Mouse (Mus musculus) ES-E14 (cell line): ENCODE measurements around the gene Irf2bp2. TPM values are rescaled to one million over a fixed set of nuclear protein-coding genes. Genes with fewer than 3 reads are reported as not detected.

ENCODE experiments used
- DNase-seq: peaks from one replicate; pipeline ENCODE4 v3.0.0-alpha.2; 2013; ENCODE audit warnings: low read depth, low spot score
- H3K27ac ChIP-seq: 2 replicates; pipeline ENCODE4 v1.5.1; 2012; ENCODE audit warnings: low read depth, mild to moderate bottlenecking, low read length, moderate library complexity, mixed read lengths; ENCODE audit not compliant: poor library complexity, insufficient read depth, severe bottlenecking
- H3K36me3 ChIP-seq: 2 replicates; pipeline ENCODE4 v1.6.1; 2012; ENCODE audit warnings: mild to moderate bottlenecking, low read length, moderate library complexity, mixed read lengths; ENCODE audit not compliant: control insufficient read depth, poor library complexity, insufficient read depth, severe bottlenecking
- H3K4me1 ChIP-seq, 2 experiments: fragments of 150-350 bp in 1 of 2; sonication (generic) in 1 of 2; 2 replicates each; pipeline ENCODE4 v1.6.1; 2012; ENCODE audit warnings: low read length in 2 of 2, mild to moderate bottlenecking in 1 of 2, mixed read lengths in 1 of 2; ENCODE audit not compliant: control insufficient read depth in 2 of 2, insufficient read depth in 2 of 2, poor library complexity in 1 of 2
- H3K4me3 ChIP-seq, 2 experiments: fragments of 150-350 bp in 1 of 2; sonication (generic) in 1 of 2; 2 replicates each; pipeline ENCODE4 v1.5.1; 2012; ENCODE audit warnings: low read length in 2 of 2, low read depth in 1 of 2, mild to moderate bottlenecking in 1 of 2, mixed read lengths in 1 of 2; ENCODE audit not compliant: insufficient read depth in 1 of 2, poor library complexity in 1 of 2, severe bottlenecking in 1 of 2
- H3K9ac ChIP-seq: 2 replicates; pipeline ENCODE4 v1.6.1; 2012; ENCODE audit warnings: low read depth, mild to moderate bottlenecking, low read length, mixed read lengths; ENCODE audit not compliant: poor library complexity, insufficient read depth, severe bottlenecking
- H3K9me3 ChIP-seq: fragments of 150-350 bp; sonication (generic); 2 replicates; pipeline ENCODE4 v1.6.1; 2012; ENCODE audit warnings: low read depth, mild to moderate bottlenecking, low read length; ENCODE audit not compliant: control insufficient read depth, insufficient read depth
- CHD2 ChIP-seq: IDR thresholded peaks from 2 replicates; pipeline ENCODE4 v1.6.1; 2014; ENCODE audit warnings: mild to moderate bottlenecking, low read depth, low read length, inconsistent platforms
- HCFC1 ChIP-seq: IDR thresholded peaks from 2 replicates; pipeline ENCODE4 v1.6.1; 2012; ENCODE audit warnings: low read length, inconsistent platforms, borderline replicate concordance; ENCODE audit not compliant: insufficient read depth
- MAFK ChIP-seq: IDR thresholded peaks from 2 replicates; pipeline ENCODE4 v1.6.1; 2014; ENCODE audit warnings: mild to moderate bottlenecking, low read depth, low read length, inconsistent platforms; ENCODE audit not compliant: insufficient read depth
- ZC3H11A ChIP-seq: IDR thresholded peaks from 2 replicates; pipeline ENCODE4 v1.6.1; 2012; ENCODE audit warnings: low read depth, mild to moderate bottlenecking, inconsistent platforms, low read length, borderline replicate concordance
- ZNF384 ChIP-seq: IDR thresholded peaks from 2 replicates; pipeline ENCODE4 v1.6.1; 2012; ENCODE audit warnings: low read depth, low read length, inconsistent platforms
- in situ Hi-C, 2 experiments: fragments of 600-800 bp; cut with MboI; formaldehyde crosslinking; loops; one replicate each; pipeline ENCODE4 v1.15.1; 2025; ENCODE audit warnings: low sequenced_read_pairs in 2 of 2, inconsistent platforms in 1 of 2; ENCODE audit not compliant: unreplicated experiment in 2 of 2
- total RNA-seq: library from RNA; depleted of rRNA; stranded (reverse); fragments of 300-350 nt; gene quantifications from 2 replicates; pipeline ENCODE4 v1.2.3, GENCODE M21; 2012

Irf2bp2 gene
- total RNA-seq, 1 experiment, result 25.7 TPM

DNA sequence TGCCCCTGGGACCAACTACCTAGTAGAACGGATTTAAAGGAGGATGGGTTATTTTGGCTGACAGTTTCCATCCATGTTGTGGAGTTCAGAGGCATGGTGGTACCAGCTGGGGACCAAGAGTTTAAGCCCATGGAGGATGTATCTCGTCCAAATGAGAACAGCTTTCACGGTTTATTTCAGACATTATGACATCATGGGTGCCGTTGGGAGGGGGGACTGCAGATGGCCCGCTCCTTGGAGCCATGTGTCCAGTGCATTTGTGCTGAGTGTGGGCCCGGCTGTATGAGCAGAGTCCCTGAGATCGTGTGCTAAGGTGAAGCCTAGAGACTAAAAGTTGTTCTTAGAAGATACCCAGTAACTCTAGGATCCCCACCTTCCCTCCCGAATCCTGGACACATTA, 50.4 kb downstream of the Irf2bp2 start:
- no peak overlapping the region for H3K27ac ChIP-seq
- in situ Hi-C loops, result no loop called here

DNA sequence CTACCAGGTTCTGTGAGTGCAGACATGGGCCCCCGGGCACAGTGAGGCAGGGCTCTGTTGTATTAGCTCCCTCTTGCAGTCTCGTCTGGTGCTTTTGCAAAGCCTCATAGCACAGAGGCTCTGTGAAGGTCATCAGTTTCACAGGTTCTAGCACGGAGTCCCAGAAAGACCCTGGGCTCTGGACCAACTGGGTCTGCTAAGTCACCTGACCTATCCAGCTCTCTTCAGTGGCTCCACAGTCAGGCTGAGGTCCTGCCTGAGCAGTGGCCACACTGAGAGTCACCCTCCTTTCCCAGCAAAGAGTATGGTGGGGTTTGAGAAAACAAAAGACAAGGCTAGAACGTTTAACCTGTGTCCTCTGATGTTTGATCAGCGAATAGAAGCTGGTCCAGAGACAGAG, 51.0 kb downstream of the Irf2bp2 start:
- no peak for DNase-seq
- Histone ChIP-seq H3K9me3 (no peaks in the 10 kb centered on the region), H3K36me3 (no peaks in the 10 kb centered on the region), H3K9ac (no peak overlapping the region), H3K4me1 (peaks cover 5 to 22% of the 10 kb centered on the region in 2 experiments; a peak in 2 of 4 replicates), H3K27ac (no peak overlapping the region), H3K4me3 (no peak overlapping the region)
- in situ Hi-C loops, result no loop called here
- no peak for TF ChIP-seq CHD2
- TF ChIP-seq ZNF384, result no peak
- TF ChIP-seq HCFC1, result no peak
- TF ChIP-seq ZC3H11A, result no peak
- no peak for TF ChIP-seq MAFK

More for the DNA sequence above, 50.4 kb downstream of the Irf2bp2 start:
- no peak for DNase-seq
- Histone ChIP-seq H3K4me1 (peaks cover 5 to 19% of the 10 kb centered on the region in 2 experiments; a peak in 2 of 4 replicates), H3K9me3 (no peaks in the 10 kb centered on the region), H3K36me3 (no peaks in the 10 kb centered on the region), H3K4me3 (no peak overlapping the region), H3K9ac (no peak overlapping the region)
- TF ChIP-seq CHD2 (no peak), ZC3H11A (no peak), MAFK (no peak), ZNF384 (no peak)

DNA sequence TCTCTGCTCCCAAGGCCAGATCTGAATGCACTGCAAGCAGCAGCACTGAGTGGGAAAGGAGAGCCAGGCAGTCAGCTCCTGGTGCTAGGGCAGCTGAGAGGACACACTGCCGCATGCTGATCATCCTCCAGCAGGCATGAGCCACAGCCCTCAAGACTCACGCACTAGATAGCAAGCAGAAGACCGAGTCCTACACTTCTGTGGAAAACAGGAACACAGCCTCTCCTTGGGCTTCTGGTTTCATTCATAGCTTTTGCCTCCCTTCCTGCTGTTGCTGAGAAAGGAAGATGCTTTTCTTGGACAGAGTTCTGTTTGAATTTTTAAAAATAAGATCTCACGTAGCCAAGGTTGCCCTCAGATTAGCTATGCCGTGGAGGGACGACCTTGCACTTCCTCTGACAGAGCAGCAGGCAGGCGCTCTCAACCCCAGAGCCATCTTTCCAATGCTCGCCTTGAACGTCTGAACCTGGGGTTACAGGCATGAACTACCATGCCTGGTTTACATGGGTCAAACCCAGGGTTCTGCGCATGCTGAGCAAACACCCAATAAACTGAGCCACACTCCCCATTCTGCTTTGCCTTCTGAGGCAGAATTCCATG, 51.6 kb downstream of the Irf2bp2 start:
- Histone ChIP-seq H3K9ac (no peak overlapping the region), H3K9me3 (no peaks in the 10 kb centered on the region), H3K36me3 (no peaks in the 10 kb centered on the region), H3K27ac (no peak overlapping the region), H3K4me1 (peaks cover 5 to 24% of the 10 kb centered on the region in 2 experiments; a peak in 2 of 4 replicates), H3K4me3 (no peak overlapping the region)
- TF ChIP-seq ZC3H11A (no peak), HCFC1 (no peak), ZNF384 (no peak), CHD2 (no peak), MAFK (no peak)
- in situ Hi-C loops, result no loop called here
- no peak for DNase-seq

DNA sequence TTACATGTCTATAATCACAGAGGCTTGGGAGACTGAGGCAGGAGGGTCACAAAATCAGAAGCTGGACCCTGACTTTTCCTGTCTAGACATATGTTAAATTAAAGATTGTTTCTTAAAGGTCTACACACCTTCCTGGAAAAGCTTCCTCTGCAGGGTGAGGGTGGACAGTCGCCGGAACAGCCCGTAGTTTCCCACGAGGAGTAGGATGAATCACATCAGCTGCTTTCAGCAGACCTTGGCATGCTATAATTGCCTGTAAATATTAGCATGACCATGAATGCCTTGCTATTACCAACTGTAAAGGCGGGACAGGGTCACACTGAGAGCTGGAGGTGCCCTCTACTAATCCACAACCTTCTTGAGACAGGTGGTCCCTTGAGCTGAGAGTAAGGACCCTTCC, 53.5 kb downstream of the Irf2bp2 start:
- DNase-seq, result no peak
- H3K4me3 ChIP-seq, result no peak overlapping the region
- H3K9me3 ChIP-seq, result no peaks in the 10 kb centered on the region
- peaks cover 5 to 24% of the 10 kb centered on the region in 2 experiments; a peak in 2 of 4 replicates for H3K4me1 ChIP-seq
- no peak overlapping the region for H3K9ac ChIP-seq
- no peak for TF ChIP-seq MAFK
- no peak for TF ChIP-seq CHD2
- TF ChIP-seq HCFC1, result no peak
- no peak for TF ChIP-seq ZC3H11A
- no peak for TF ChIP-seq ZNF384
- no peaks in the 10 kb centered on the region for H3K36me3 ChIP-seq
- H3K27ac ChIP-seq, result peak overlapping the region; percentile 44; the same call in 1 of the 2 replicates
- in situ Hi-C loops, result no loop called here
